Mouse (Mus musculus): ENCODE results near the gene Bcl2l1. TPM values are rescaled to one million over a fixed set of nuclear protein-coding genes. Genes with fewer than 3 reads are reported as not detected.
A peak's percentile ranks its signal among the peaks of the same experiment; 100 is the strongest.

The Bcl2l1 gene
- polyA plus RNA-seq, 1 experiment from 2014 or later: 75.0 TPM

DNA sequence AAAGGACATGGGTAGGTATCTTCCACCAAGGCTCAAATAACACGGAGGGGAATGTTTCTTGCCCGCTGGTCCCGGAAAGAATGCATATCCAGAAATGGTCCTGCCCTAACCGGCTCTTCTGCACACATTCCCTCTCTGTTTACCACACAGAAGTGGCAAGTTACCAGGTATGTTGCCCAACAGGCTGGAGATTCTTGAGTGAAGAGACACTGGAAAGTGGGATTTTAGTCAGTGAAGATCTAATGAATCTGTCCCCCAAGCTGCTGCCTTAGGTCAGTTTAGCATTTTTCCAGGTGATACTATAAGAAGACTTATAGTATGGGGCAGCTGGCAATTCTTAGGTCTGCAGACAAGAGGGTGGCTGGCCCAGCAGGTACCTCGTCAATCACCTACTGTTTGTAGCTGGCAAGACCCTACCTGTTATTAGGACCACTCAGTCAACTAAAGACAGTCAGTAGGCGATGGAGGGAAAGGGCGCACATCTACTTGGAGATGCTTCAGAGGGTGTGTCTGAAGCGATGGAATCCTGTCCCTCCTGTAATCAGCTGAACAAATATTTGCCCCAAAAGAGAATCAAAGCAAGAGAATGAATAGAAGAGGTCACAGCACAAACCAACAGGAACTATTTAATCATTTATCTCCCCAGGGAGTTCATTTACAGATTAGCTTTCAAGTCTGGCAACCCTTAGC lies 4.1 kb downstream of the Bcl2l1 start:
- ATAC-seq (replicated peaks; ENCODE audit: low FRiP score, low TSS enrichment, low read depth) (no peak), DNase-seq (ENCODE audit: low spot score) (no peak)
- H3K4me3 ChIP-seq (ENCODE audit: low read depth, low read length): peak overlapping the region; percentile 71; the same call in 1 of the 2 replicates
- peaks cover 36% of the 10 kb centered on the region for H3K4me1 ChIP-seq (replicated peaks; ENCODE audit: control insufficient read depth, insufficient read depth, low read length)
- H3K36me3 ChIP-seq (ENCODE audit: control insufficient read depth, insufficient read depth, low read length): no peaks in the 10 kb centered on the region
- no peaks in the 10 kb centered on the region for H3K27me3 ChIP-seq (replicated peaks; ENCODE audit: control insufficient read depth, insufficient read depth, low read length)
- H3K9ac ChIP-seq (ENCODE audit: low read length): no peak overlapping the region
- peak overlapping the region; percentile 73 for H3K4me2 ChIP-seq (ENCODE audit: low read length)
- 74% methylated on average over 8 of the region's 8 CpGs for WGBS
- H3K9me3 ChIP-seq (ENCODE audit: control insufficient read depth, low read length): no peaks in the 10 kb centered on the region
- no peak overlapping the region for H3K27ac ChIP-seq (ENCODE audit: low read depth)

DNA sequence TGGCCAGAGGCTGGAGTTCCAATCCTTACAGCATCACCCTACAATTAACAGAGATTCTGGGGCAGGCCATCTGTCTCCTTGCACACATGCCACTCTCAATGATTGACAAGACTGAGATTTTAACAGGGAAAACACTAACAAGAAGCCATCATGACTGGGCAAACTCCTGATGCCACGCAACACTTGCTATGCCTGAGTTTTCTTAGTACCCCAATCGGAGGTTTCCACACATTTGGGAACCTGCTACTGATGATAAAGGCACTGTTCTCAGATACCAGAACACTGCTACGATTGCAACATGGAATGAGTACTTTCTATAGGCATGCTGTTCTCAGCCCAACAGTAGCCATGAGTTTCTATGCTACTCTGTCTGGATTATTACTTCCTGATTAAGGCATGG lies 5.0 kb downstream of the Bcl2l1 start:
- H3K9me3 ChIP-seq (ENCODE audit: control insufficient read depth, low read length): no peaks in the 10 kb centered on the region
- H3K4me3 ChIP-seq (ENCODE audit: low read depth, low read length): no peak overlapping the region
- H3K27ac ChIP-seq (ENCODE audit: low read depth): no peak overlapping the region
- H3K4me1 ChIP-seq (replicated peaks; ENCODE audit: control insufficient read depth, insufficient read depth, low read length): peaks cover 44% of the 10 kb centered on the region
- peaks cover 5% of the 10 kb centered on the region; the same call in 1 of the 2 replicates for H3K36me3 ChIP-seq (ENCODE audit: control insufficient read depth, insufficient read depth, low read length)
- no peak overlapping the region for H3K4me2 ChIP-seq (ENCODE audit: low read length)
- WGBS: 89% methylated on average over 3 of the region's 3 CpGs
- DNase-seq (ENCODE audit: low spot score) (no peak), ATAC-seq (replicated peaks; ENCODE audit: low FRiP score, low TSS enrichment, low read depth) (no peak)
- no peak overlapping the region for H3K9ac ChIP-seq (ENCODE audit: low read length)
- no peaks in the 10 kb centered on the region for H3K27me3 ChIP-seq (replicated peaks; ENCODE audit: control insufficient read depth, insufficient read depth, low read length)

DNA sequence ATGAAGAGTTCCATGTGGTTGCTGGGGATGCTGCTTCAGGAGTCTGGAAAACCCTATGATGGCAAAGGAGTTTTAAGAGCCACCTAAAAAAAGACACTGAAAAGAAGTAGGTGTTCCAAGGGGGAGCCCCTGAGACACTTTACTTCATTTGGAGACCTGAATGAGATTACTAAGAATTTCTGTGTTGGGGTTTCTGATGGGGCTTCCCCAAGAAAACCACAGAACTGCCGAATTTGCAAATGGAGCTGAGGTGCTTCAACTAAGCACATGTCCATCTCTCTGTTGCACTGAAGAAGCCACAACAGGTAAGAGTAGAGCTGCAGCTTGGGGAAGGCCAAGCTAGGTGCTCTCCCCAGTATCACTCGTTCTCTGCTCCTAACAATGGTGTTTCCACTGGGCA lies 5.8 kb downstream of the Bcl2l1 start:
- Histone ChIP-seq H3K27ac (ENCODE audit: low read depth) (no peak overlapping the region), H3K4me3 (ENCODE audit: low read depth, low read length) (no peak overlapping the region), H3K4me1 (replicated peaks; ENCODE audit: control insufficient read depth, insufficient read depth, low read length) (peaks cover 51% of the 10 kb centered on the region), H3K27me3 (replicated peaks; ENCODE audit: control insufficient read depth, insufficient read depth, low read length) (no peaks in the 10 kb centered on the region), H3K9ac (ENCODE audit: low read length) (no peak overlapping the region), H3K9me3 (ENCODE audit: control insufficient read depth, low read length) (no peaks in the 10 kb centered on the region), H3K36me3 (ENCODE audit: control insufficient read depth, insufficient read depth, low read length) (peaks cover 5% of the 10 kb centered on the region; the same call in 1 of the 2 replicates), H3K4me2 (ENCODE audit: low read length) (no peak overlapping the region)
- WGBS: 87% methylated on average over 2 of the region's 2 CpGs
- DNase-seq (ENCODE audit: low spot score) (no peak), ATAC-seq (replicated peaks; ENCODE audit: low FRiP score, low TSS enrichment, low read depth) (no peak)

DNA sequence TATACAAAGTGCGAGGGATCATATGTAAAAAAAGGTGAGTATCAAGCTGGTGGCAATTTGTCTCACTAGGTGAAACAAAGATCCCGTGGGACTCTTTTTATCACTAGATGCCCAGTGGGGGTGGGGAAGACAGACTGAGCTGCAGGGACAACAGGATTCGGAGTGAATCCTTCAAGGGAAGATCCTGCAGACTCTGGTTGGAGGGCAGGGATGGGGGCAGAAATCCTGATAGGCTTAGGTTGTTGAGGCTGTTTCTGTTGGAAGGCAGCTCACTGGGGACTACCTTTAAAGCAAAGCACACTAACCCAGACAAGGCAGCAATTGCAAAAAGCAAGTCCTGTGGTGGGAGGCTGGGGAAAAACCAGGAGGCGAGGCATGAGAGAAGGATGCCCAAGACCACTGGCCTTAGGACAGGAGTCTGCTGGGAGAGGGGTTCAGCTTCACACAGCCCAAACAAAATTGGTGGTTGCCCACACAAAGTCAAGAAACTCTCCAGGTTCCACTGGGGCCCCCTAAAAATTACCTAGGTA lies 6.3 kb downstream of the Bcl2l1 start:
- Histone ChIP-seq H3K9me3 (ENCODE audit: control insufficient read depth, low read length) (no peaks in the 10 kb centered on the region), H3K9ac (ENCODE audit: low read length) (no peak overlapping the region), H3K27ac (ENCODE audit: low read depth) (no peak overlapping the region), H3K4me1 (replicated peaks; ENCODE audit: control insufficient read depth, insufficient read depth, low read length) (peaks cover 56% of the 10 kb centered on the region), H3K4me3 (ENCODE audit: low read depth, low read length) (no peak overlapping the region), H3K27me3 (replicated peaks; ENCODE audit: control insufficient read depth, insufficient read depth, low read length) (no peaks in the 10 kb centered on the region), H3K4me2 (ENCODE audit: low read length) (no peak overlapping the region), H3K36me3 (ENCODE audit: control insufficient read depth, insufficient read depth, low read length) (peaks cover 6% of the 10 kb centered on the region; the same call in 1 of the 2 replicates)
- DNase-seq (ENCODE audit: low spot score): no peak
- WGBS: 82% methylated on average over 4 of the region's 4 CpGs
- ATAC-seq (replicated peaks; ENCODE audit: low FRiP score, low TSS enrichment, low read depth): no peak

DNA sequence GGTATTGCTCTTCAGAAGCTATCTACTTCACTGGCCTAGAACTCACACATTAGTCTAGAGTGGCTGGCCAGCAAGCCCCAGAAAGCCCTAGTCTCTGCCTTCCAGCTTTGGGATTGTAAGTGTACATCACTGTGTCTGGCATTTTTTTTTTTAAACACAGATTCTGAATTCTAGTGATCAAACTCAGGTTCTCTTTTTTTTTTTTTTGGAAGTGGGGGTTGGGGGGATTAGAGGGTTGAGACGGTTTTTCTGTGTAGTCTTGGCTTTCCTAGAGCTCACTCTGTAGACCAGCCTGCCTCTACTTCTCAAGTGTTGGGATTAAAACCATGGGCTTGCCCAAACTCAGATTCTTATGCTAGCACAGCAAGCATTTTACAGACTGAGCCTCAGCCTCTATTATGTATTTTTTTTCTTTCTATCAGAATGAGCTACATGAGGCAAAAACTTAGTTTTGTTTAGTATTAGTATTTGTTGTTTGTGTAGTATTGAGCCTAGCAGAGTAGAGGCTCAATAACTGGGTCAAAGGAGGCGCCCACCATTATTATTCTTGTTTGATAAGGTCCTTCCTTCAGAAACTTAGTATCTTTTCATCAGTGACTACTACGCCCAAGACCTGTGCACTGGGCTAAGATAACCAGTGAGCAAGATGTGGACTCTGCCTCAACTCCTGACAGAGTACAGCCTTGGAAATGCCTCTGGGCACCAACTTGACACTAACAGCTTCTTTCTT lies 6.9 kb downstream of the Bcl2l1 start:
- no peak overlapping the region for H3K4me2 ChIP-seq (ENCODE audit: low read length)
- peaks cover 56% of the 10 kb centered on the region for H3K4me1 ChIP-seq (replicated peaks; ENCODE audit: control insufficient read depth, insufficient read depth, low read length)
- WGBS: 72% methylated on average over 3 of the region's 3 CpGs

DNA sequence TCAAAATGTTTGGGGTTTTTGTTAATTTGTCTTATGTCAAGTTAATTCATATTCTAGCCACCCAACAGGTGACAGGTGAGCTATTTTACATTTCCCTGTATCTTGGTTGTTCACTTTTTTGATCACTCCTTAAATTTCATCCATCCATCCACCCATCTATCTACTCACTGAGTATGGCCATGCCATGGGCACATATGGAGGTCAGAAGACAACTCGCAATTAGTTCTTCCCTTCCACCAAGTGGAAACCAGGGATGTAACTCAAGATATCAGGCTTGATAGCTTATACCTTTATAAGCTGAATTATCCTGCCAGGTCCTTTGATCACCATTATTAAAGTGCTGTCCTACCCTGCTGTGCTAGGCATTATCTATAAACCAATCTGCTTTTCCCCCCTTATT lies 7.8 kb downstream of the Bcl2l1 start:
- peaks cover 49% of the 10 kb centered on the region for H3K4me1 ChIP-seq (replicated peaks; ENCODE audit: control insufficient read depth, insufficient read depth, low read length)
- WGBS: 93% methylated on average over 1 of the region's 1 CpGs

More for the DNA sequence above, 6.9 kb downstream of the Bcl2l1 start:
- Histone ChIP-seq H3K4me3 (ENCODE audit: low read depth, low read length) (no peak overlapping the region), H3K27ac (ENCODE audit: low read depth) (no peak overlapping the region), H3K9ac (ENCODE audit: low read length) (no peak overlapping the region), H3K36me3 (ENCODE audit: control insufficient read depth, insufficient read depth, low read length) (peaks cover 10% of the 10 kb centered on the region), H3K27me3 (replicated peaks; ENCODE audit: control insufficient read depth, insufficient read depth, low read length) (no peaks in the 10 kb centered on the region), H3K9me3 (ENCODE audit: control insufficient read depth, low read length) (no peaks in the 10 kb centered on the region)
- ATAC-seq (replicated peaks; ENCODE audit: low FRiP score, low TSS enrichment, low read depth): no peak
- no peak for DNase-seq (ENCODE audit: low spot score)

DNA sequence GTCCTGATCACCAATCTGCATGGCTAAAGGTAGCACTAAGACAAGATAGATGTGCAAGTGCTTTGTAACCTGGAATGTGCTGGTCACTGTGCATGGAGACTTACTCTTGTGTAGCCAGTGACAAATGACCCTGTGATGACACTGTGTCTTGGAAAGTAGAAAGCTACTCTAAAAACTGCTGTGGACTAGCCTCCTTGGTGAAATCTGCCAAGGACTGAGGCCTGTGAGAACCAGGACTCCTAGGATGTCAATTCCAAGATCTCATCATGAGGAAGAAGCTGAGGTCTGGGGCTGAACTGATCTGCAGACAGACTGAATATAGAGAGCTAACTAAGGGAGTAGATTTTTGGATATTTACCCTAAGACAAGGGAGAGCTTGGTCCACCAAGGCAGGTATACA lies 10.0 kb downstream of the Bcl2l1 start:
- ATAC-seq (replicated peaks; ENCODE audit: low FRiP score, low TSS enrichment, low read depth) (no peak), DNase-seq (ENCODE audit: low spot score) (no peak)
- H3K27ac ChIP-seq (ENCODE audit: low read depth): peak overlapping the region; percentile 14
- H3K4me2 ChIP-seq (ENCODE audit: low read length): no peak overlapping the region
- no peak overlapping the region for H3K4me3 ChIP-seq (ENCODE audit: low read depth, low read length)
- peaks cover 41% of the 10 kb centered on the region for H3K4me1 ChIP-seq (replicated peaks; ENCODE audit: control insufficient read depth, insufficient read depth, low read length)
- H3K27me3 ChIP-seq (replicated peaks; ENCODE audit: control insufficient read depth, insufficient read depth, low read length): no peaks in the 10 kb centered on the region
- H3K36me3 ChIP-seq (ENCODE audit: control insufficient read depth, insufficient read depth, low read length): peaks cover 18% of the 10 kb centered on the region
- H3K9me3 ChIP-seq (ENCODE audit: control insufficient read depth, low read length): no peaks in the 10 kb centered on the region; the same call in 1 of the 2 replicates
- no peak overlapping the region for H3K9ac ChIP-seq (ENCODE audit: low read length)

More for the DNA sequence above, 7.8 kb downstream of the Bcl2l1 start:
- Histone ChIP-seq H3K27ac (ENCODE audit: low read depth) (no peak overlapping the region), H3K4me3 (ENCODE audit: low read depth, low read length) (no peak overlapping the region), H3K27me3 (replicated peaks; ENCODE audit: control insufficient read depth, insufficient read depth, low read length) (no peaks in the 10 kb centered on the region), H3K36me3 (ENCODE audit: control insufficient read depth, insufficient read depth, low read length) (peaks cover 18% of the 10 kb centered on the region), H3K9me3 (ENCODE audit: control insufficient read depth, low read length) (no peaks in the 10 kb centered on the region; the same call in 1 of the 2 replicates), H3K4me2 (ENCODE audit: low read length) (no peak overlapping the region), H3K9ac (ENCODE audit: low read length) (no peak overlapping the region)
- DNase-seq (ENCODE audit: low spot score) (no peak), ATAC-seq (replicated peaks; ENCODE audit: low FRiP score, low TSS enrichment, low read depth) (no peak)

DNA sequence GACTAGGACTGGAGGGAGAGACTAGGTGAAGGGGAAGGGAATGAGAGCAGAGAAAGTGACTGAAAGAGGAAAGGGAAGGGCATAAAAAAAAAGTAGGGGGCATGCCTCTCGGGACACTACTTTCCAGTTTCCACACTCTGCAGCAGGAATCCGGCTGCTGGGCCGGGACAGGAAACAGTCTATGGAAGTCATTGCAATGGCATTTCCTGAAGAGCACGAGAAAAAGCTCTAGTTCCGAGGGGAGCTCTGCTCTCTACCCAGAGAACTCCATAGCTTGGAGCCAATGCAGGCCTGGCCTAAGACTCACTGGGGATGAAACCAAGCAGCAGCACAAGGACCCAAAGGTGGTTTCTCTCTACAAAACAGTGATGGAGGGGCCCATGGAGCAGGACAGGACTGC lies 10.5 kb downstream of the Bcl2l1 start:
- H3K9ac ChIP-seq (ENCODE audit: low read length): no peak overlapping the region
- H3K4me2 ChIP-seq (ENCODE audit: low read length): 0 out of 2 replicates have a peak overlapping the region, but pooled peaks have one; percentile 2
- no peaks in the 10 kb centered on the region for H3K27me3 ChIP-seq (replicated peaks; ENCODE audit: control insufficient read depth, insufficient read depth, low read length)
- ATAC-seq (replicated peaks; ENCODE audit: low FRiP score, low TSS enrichment, low read depth): 0 out of 2 replicates have a peak, but pooled peaks have one; percentile 9
- peaks cover 18% of the 10 kb centered on the region for H3K36me3 ChIP-seq (ENCODE audit: control insufficient read depth, insufficient read depth, low read length)
- no peaks in the 10 kb centered on the region; the same call in 1 of the 2 replicates for H3K9me3 ChIP-seq (ENCODE audit: control insufficient read depth, low read length)
- H3K27ac ChIP-seq (ENCODE audit: low read depth): peak overlapping the region; percentile 14; the same call in 1 of the 2 replicates
- DNase-seq (ENCODE audit: low spot score): no peak
- H3K4me3 ChIP-seq (ENCODE audit: low read depth, low read length): no peak overlapping the region
- H3K4me1 ChIP-seq (replicated peaks; ENCODE audit: control insufficient read depth, insufficient read depth, low read length): peaks cover 37% of the 10 kb centered on the region
- 26% methylated on average over 5 of the region's 5 CpGs for WGBS
